Mouse (Mus musculus) frontal cortex, postnatal 36 days (tissue): ENCODE data around the gene Hddc2.
A peak's percentile ranks its signal among the peaks of the same experiment; 100 is the strongest.

Source experiments
- DNase-seq, 2 experiments: peaks; one replicate each; pipeline ENCODE4 v3.0.0; 2022; ENCODE audit warnings: low spot score in 2 of 2

Gene Hddc2

DNA sequence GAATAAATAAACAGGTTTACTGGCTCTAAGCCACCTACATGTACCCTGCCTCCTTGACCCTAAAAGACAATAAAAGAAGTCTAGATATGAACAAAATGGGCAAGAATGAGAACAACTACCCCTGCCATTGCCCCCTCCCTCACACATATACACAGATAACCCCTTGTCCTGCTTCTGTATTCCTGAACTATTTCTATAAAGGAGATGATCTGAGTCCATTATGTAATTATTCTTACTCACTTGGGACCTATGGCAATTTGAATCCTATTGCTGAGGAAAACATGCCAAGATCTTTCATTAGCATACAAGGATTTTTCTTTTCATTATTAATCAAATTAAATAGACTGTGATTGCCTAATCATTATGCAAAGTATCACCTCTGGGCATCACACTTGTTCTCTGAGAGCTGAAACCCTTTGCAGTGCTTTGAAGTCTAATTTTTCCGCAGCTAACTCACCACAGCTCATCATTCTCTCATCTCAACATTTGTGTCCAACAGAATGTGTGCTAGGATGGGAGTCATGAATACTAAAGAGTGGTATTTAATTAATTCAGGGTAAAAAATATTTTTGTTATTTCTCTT, 39.8 kb downstream of the Hddc2 start:
- DNase-seq: no peak

GRCm38 (mm10) chr10:31354141-31354540, 41.0 kb downstream of the Hddc2 start:
- no peak for DNase-seq

DNA sequence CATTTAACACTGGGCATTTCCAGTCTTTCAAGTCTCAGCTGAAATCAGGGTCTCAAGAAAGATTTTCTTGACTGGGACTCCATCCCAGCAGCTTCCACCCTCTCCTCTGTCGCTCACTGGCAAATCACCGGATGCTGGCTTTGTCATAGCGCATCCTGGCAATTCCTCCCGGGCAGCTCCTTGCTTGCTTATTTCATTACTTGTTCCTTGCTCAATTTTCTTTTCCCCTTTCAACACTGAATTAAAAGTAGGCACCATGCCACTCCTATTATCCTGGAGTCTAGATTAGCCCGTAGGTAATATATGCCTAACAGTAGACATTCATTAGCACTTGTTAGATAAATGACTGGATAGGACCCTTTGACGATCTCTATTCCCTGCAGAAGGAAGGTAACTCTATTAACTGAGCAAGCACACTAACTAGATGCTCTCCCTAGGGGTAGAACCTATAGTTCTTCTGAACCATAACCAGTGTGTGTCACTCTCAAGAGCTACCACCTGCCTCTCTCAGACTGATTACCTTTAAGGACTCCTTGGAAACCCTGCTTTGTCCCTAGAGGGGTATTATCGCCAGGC, 41.8 kb downstream of the Hddc2 start:
- no peak for DNase-seq

- no peak for DNase-seq
These were observed 46.6 kb downstream of the Hddc2 start for GRCm38 (mm10) chr10:31359749-31360148.

DNA sequence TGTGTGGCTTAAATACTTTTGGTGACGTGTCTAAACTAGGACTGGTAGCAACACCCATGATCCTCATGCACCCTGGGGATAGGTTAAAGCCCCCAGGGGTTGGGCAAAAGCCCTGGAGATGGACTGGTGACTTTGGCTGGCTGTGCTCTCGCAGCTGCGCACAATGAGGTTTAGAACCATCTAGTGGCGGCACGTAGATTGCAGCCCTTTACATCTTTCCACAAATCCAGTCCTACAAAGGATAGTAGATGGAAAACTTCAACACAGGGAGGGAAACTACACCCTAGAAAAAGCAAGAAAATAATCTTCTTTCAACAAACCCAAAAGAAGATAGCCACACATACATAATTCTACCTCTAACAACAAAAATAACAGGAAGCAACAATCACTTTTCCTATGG, 57.0 kb downstream of the Hddc2 start:
- DNase-seq: peak in 1 of 2 experiments; percentile 6
